Mouse (Mus musculus) limb, embryonic 11.5 days (tissue): Measurements from ENCODE around the gene Gm30191. TPM values are rescaled to one million over a fixed set of nuclear protein-coding genes. Genes with fewer than 3 reads are reported as not detected.

ENCODE experiments used
- ATAC-seq: fragments of 200-750 bp; cut with Nextera tagmentation; 2 replicates; pipeline ENCODE4 v1.8.0; 2017; ENCODE audit warnings: low read depth; ENCODE audit not compliant: insufficient number of reproducible peaks, low FRiP score, low TSS enrichment
- DNase-seq: peaks from one replicate; pipeline ENCODE4 v3.0.0-alpha.2; 2015; ENCODE audit warnings: low spot score
- H3K27ac ChIP-seq: fragments of 300-500 bp; sonication (generic); replicated peaks from 2 replicates; pipeline ENCODE4 v1.5.1; 2014; ENCODE audit warnings: low read depth, mild to moderate bottlenecking, low read length
- H3K27me3 ChIP-seq: fragments of 300-500 bp; sonication (generic); 2 replicates; pipeline ENCODE4 v1.6.1; 2014; ENCODE audit warnings: mild to moderate bottlenecking, low read length, mixed read lengths; ENCODE audit not compliant: control insufficient read depth, insufficient read depth
- H3K36me3 ChIP-seq: fragments of 300-500 bp; sonication (generic); 2 replicates; pipeline ENCODE4 v1.6.1; 2014; ENCODE audit warnings: mild to moderate bottlenecking, low read length, moderate library complexity, mixed read lengths; ENCODE audit not compliant: control insufficient read depth, insufficient read depth
- H3K4me1 ChIP-seq: fragments of 300-500 bp; sonication (generic); 2 replicates; pipeline ENCODE4 v1.6.1; 2014; ENCODE audit warnings: low read length, mixed read lengths; ENCODE audit not compliant: control insufficient read depth, insufficient read depth
- H3K4me2 ChIP-seq: fragments of 300-500 bp; sonication (generic); 2 replicates; pipeline ENCODE4 v1.6.1; 2014; ENCODE audit warnings: low read depth, mild to moderate bottlenecking, moderate library complexity; ENCODE audit not compliant: severe bottlenecking
- H3K4me3 ChIP-seq: fragments of 300-500 bp; sonication (generic); 2 replicates; pipeline ENCODE4 v1.5.1; 2014; ENCODE audit warnings: low read depth, low read length
- H3K9ac ChIP-seq: fragments of 300-500 bp; sonication (generic); 2 replicates; pipeline ENCODE4 v1.6.1; 2014; ENCODE audit warnings: mild to moderate bottlenecking, low read length
- H3K9me3 ChIP-seq: fragments of 300-500 bp; sonication (generic); 2 replicates; pipeline ENCODE4 v1.6.1; 2016; ENCODE audit warnings: low read length; ENCODE audit not compliant: control insufficient read depth
- WGBS: fragments of 180-500 bp; shearing (Covaris S2); extraction: QIAGEN DNeasy Blood & Tissue Kit; methylation state at CpG from one replicate; pipeline ENCODE4 v1.1.7; 2014; 5-methylcytosine and 5-hydroxymethylcytosine counted together
- polyA plus RNA-seq: library from polyadenylated mRNA; unstranded; fragments of >200 nt; fragmentation: Nextera tagmentation; extraction: Ambion mirVana; gene quantifications from 2 replicates; pipeline ENCODE4 v1.2.1, GENCODE M21; 2014

Gm30191 gene
- polyA plus RNA-seq, 1 experiment from 2014 or later: not detected

DNA sequence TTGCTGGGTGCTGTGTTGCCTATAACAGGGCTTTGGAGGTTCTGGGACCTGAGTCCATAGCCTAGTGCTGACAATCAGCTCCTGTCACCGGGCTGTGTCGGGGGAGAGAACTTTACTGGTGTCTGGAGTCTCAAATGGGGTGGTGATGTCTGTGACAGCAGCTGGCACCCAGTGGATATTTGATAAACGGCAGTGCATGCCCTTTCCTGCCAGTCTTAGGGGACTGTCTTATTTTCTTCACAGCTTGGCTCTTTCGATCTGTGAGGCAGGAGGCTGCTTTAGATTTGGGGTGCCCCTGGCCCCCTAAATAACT, 52.7 kb downstream of the Gm30191 start:
- no peak overlapping the region for H3K4me3 ChIP-seq
- no peak for ATAC-seq
- H3K36me3 ChIP-seq: no peaks in the 10 kb centered on the region
- 50% methylated on average over 4 of the region's 4 CpGs for WGBS
- no peaks in the 10 kb centered on the region for H3K4me1 ChIP-seq
- no peak overlapping the region for H3K4me2 ChIP-seq
- DNase-seq: no peak
- H3K27me3 ChIP-seq: no peaks in the 10 kb centered on the region
- no peak overlapping the region for H3K9ac ChIP-seq
- H3K9me3 ChIP-seq: no peaks in the 10 kb centered on the region
- H3K27ac ChIP-seq: no peak overlapping the region

Other genes starting within 250 kb of the Gm30191 start
- 41.9 and 43.4 TPM in 2 replicates for gene Dhdds, start 246.0 kb upstream of the Gm30191 start, polyA plus RNA-seq
- 1.4 and 2.3 TPM in 2 replicates for gene Lin28a, start 228.1 kb upstream of the Gm30191 start, polyA plus RNA-seq
- gene Zfp683, start 193.1 kb upstream of the Gm30191 start, polyA plus RNA-seq: not detected in 2 replicates
- 3.7 and 4.4 TPM in 2 replicates for gene Crybg2, start 186.1 kb upstream of the Gm30191 start, polyA plus RNA-seq
- gene Cd52, start 151.9 kb upstream of the Gm30191 start, polyA plus RNA-seq: 5.1 and 6.2 TPM in 2 replicates
- 5.7 and 6.0 TPM in 2 replicates for gene Ubxn11, start 144.4 kb upstream of the Gm30191 start, polyA plus RNA-seq
- 314 and 345 TPM in 2 replicates for gene Sh3bgrl3, start 118.1 kb upstream of the Gm30191 start, polyA plus RNA-seq
- gene Cep85, start 59.8 kb upstream of the Gm30191 start, polyA plus RNA-seq: 26.6 and 33.8 TPM in 2 replicates
- gene Gm7534, start 43.9 kb upstream of the Gm30191 start, polyA plus RNA-seq: not detected in 2 replicates
- not detected in 2 replicates for gene Catsper4, start 19.6 kb upstream of the Gm30191 start, polyA plus RNA-seq
- 0.81 and 1.5 TPM in 2 replicates for gene Cnksr1, start 8.5 kb upstream of the Gm30191 start, polyA plus RNA-seq
- gene E130218I03Rik, start 3.3 kb upstream of the Gm30191 start, polyA plus RNA-seq: 0.35 and 0.43 TPM in 2 replicates
- 16.2 and 17.1 TPM in 2 replicates for gene Zfp593, start 1.3 kb upstream of the Gm30191 start, polyA plus RNA-seq
- 5.5 and 7.1 TPM in 2 replicates for gene Grrp1, start 7.2 kb downstream of the Gm30191 start, polyA plus RNA-seq
- 20.6 and 21.0 TPM in 2 replicates for gene Pdik1l, start 41.0 kb downstream of the Gm30191 start, polyA plus RNA-seq
- 0.51 and 0.55 TPM in 2 replicates for gene Trim63, start 68.2 kb downstream of the Gm30191 start, polyA plus RNA-seq
- not detected in 2 replicates for gene Slc30a2, start 96.2 kb downstream of the Gm30191 start, polyA plus RNA-seq
- gene Extl1, start 136.9 kb downstream of the Gm30191 start, polyA plus RNA-seq: 1.0 and 1.4 TPM in 2 replicates
- gene Pafah2, start 149.4 kb downstream of the Gm30191 start, polyA plus RNA-seq: 9.5 and 10.8 TPM in 2 replicates
- 2,250 and 2,263 TPM in 2 replicates for gene Stmn1, start 221.4 kb downstream of the Gm30191 start, polyA plus RNA-seq
- 0.65 and 0.88 TPM in 2 replicates for gene Paqr7, start 249.8 kb downstream of the Gm30191 start, polyA plus RNA-seq